Mouse (Mus musculus): Measurements from ENCODE around the gene Lim2. TPM values are rescaled to one million over a fixed set of nuclear protein-coding genes. Genes with fewer than 3 reads are reported as not detected.
"Not testable (repeated sequence)": the region's sequence is repeated elsewhere in the genome, so short reads cannot be mapped to it uniquely, and the experiment has no call there.

Gene Lim2
- polyA plus RNA-seq (2011; ENCODE audit: insufficient read depth, insufficient read length, low replicate concordance, missing spikeins): 1.9 and 2.1 TPM in 2 replicates

DNA sequence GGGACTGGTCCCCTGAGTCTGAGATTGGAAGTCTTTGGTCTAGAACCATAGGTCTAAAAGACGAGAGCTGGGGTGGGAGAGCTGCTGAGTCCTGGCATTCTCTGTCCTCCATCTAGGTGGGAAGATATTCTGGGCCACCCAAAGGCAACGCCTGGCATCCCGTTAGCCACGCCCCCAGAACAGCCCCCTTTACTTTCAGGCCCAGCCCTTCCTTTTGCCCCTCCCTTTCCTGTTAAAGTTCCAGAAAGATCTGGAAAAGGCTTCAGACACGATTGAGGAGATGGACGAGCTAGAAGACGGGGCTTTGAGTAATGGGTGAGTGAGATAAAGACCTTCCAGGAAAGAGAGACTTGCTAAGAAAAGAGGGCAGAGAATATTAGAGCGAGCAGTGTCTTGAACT is at the start of gene Lim2:
TSS of gene Lim2 (plus strand) at position 265 of the 400 bp plus-strand sequence.
- no peak within 1 kb of the TSS for H3K27ac ChIP-seq (ENCODE audit: control insufficient read depth, insufficient read depth, low read depth, low read length, poor library complexity)
- no peak for TF ChIP-seq POLR2A (IDR thresholded peaks at IDR 0.05; ENCODE audit: borderline replicate concordance, control insufficient read depth, low read depth, low read length)
- TF ChIP-seq CTCF (IDR thresholded peaks at IDR 0.05; ENCODE audit: control insufficient read depth, insufficient read depth, low read length): no peak
- no peak within 1 kb of the TSS for H3K4me3 ChIP-seq (replicated peaks; ENCODE audit: control insufficient read depth, low read depth, low read length)
- WGBS: 60% methylated on average over 8 of the region's 8 CpGs
- H3K4me1 ChIP-seq (ENCODE audit: control insufficient read depth, insufficient read depth, low read length): no peaks in the 10 kb centered on the region; the same call in 1 of the 2 replicates

DNA sequence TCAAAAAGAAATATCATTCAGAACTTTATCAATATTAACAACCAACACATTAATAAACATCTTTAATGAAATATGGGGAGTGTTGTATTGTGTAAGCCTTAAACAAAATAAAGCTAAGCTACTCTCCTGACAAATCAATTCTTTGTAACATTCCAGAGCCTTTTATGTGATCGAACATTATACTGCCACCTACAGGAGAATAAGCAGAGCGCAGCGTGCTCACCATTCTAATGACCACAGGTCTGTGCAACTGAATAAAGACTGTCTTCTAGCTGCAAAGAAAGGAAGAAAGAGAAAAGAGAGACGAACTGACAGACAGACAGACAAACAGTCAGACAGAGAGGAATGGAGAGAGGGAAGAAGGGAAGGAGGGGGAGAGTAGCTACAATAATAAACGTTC is 49.2 kb upstream of the Lim2 start:
- TF ChIP-seq POLR2A (IDR thresholded peaks at IDR 0.05; ENCODE audit: borderline replicate concordance, control insufficient read depth, low read depth, low read length): no peak
- TF ChIP-seq CTCF (IDR thresholded peaks at IDR 0.05; ENCODE audit: control insufficient read depth, insufficient read depth, low read length): no peak
- H3K27ac ChIP-seq (ENCODE audit: control insufficient read depth, insufficient read depth, low read depth, low read length, poor library complexity): no peak overlapping the region
- H3K4me1 ChIP-seq (ENCODE audit: control insufficient read depth, insufficient read depth, low read length): no peaks in the 10 kb centered on the region
- H3K4me3 ChIP-seq (replicated peaks; ENCODE audit: control insufficient read depth, low read depth, low read length): no peak overlapping the region
- 10% methylated on average over 5 of the region's 5 CpGs for WGBS

DNA sequence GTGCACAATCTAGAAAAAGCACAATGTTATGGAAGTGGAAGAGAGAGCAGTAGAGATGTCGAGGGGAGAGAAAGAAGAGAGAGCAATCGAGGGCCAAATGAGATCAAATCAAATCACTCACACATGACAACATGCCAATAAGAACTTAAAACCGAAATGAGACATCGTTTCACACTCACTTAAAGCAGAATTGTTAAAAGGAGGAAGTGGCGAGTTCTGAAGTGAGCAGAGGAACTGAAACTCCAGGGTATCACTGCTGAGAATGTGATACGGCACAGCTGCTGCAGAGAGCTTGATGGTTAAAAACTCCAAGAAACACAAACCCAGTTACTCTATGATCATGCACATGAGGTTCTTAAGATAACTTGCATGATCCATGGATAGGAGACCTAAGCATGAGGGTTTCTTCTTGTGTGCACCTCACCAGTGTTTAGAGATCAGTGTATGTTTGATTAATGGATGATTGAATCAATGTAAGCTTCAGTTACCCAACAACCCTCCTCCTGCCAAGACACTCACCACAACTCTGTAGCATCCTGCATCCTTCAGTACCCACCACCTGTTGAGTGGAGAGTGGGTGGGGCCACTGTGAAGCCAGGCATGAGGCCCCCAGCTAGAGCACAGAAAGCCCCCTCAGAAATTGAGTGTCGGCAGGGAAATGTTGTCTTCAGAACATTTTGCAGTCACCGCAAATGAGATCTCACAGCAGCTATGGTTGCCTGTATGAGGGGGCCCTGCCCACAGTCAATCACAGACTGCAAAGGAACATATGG is 34.9 kb upstream of the Lim2 start:
- H3K27ac ChIP-seq (ENCODE audit: control insufficient read depth, insufficient read depth, low read depth, low read length, poor library complexity): peak overlapping the region; percentile 62; the same call in 1 of the 2 replicates
- no peak overlapping the region for H3K4me3 ChIP-seq (replicated peaks; ENCODE audit: control insufficient read depth, low read depth, low read length)
- peaks cover 4% of the 10 kb centered on the region for H3K4me1 ChIP-seq (ENCODE audit: control insufficient read depth, insufficient read depth, low read length)
- WGBS: 15% methylated on average over 8 of the region's 8 CpGs
- no peak for TF ChIP-seq POLR2A (IDR thresholded peaks at IDR 0.05; ENCODE audit: borderline replicate concordance, control insufficient read depth, low read depth, low read length)

DNA sequence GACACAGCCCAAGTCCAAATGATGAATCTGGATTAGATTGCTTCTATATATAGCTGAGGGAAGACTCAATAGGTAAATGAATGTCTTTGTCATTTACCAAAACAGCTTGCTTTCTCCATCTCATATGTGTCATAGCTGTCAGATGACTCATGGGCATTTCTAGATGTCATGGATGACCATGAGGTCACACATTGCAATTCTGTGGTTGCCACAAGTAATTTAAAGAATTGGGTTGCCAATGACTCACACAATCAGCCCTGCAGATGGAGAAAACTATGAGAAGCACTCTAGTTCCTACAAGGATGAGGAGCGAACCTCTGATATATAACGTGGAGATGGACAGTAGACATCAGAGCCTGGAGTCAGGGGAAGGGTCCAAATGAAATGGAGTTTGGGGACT is 28.0 kb upstream of the Lim2 start:
- peaks cover 2% of the 10 kb centered on the region for H3K4me1 ChIP-seq (ENCODE audit: control insufficient read depth, insufficient read depth, low read length)
- TF ChIP-seq POLR2A (IDR thresholded peaks at IDR 0.05; ENCODE audit: borderline replicate concordance, control insufficient read depth, low read depth, low read length) (no peak), CTCF (IDR thresholded peaks at IDR 0.05; ENCODE audit: control insufficient read depth, insufficient read depth, low read length) (no peak)
- H3K4me3 ChIP-seq (replicated peaks; ENCODE audit: control insufficient read depth, low read depth, low read length): no peak overlapping the region
- 84% methylated on average over 2 of the region's 2 CpGs for WGBS
- no peak overlapping the region for H3K27ac ChIP-seq (ENCODE audit: control insufficient read depth, insufficient read depth, low read depth, low read length, poor library complexity)

DNA sequence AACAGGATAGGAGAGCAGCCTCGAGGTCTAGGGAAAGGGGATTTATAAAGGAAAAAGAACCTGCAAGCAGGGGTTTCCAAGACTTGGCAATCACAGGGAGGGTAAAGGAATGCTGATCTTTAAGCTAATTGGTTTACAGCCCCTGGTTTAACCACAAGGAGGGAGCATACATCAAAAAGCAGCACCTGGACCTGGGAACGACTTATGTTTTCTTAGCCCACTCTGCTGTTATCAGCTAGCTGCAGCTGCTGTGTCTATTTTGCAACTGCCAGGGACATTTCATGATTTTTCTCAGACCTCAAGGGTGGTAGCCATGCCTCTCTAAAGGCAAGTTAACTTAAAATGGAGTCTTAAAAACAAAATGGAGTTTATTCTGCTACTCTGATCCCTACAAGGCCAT is 24.8 kb upstream of the Lim2 start:
- WGBS: 29% methylated on average over 2 of the region's 2 CpGs

DNA sequence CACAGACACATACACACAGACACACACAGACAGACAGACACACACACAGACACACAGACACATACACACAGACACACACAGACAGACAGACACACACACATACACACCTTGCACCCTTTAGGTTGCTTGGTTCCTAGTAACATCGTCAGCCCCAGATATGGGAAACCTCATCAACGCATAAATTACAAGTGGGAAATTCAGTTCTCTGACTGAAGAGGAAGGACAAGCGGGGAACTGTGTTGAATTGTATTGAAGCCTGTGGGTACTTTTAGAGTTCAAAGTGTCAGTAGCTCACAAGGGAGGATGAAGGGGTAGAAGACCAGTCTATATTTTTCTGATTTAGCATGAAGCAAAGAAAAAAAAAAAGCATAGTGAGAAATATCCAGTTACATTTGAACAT is 19.9 kb upstream of the Lim2 start:
- Histone ChIP-seq H3K27ac (ENCODE audit: control insufficient read depth, insufficient read depth, low read depth, low read length, poor library complexity) (peak overlapping the region; percentile 84; the same call in 1 of the 2 replicates), H3K4me3 (replicated peaks; ENCODE audit: control insufficient read depth, low read depth, low read length) (no peak overlapping the region), H3K4me1 (ENCODE audit: control insufficient read depth, insufficient read depth, low read length) (peaks cover 5% of the 10 kb centered on the region; the same call in 1 of the 2 replicates)
- TF ChIP-seq POLR2A (IDR thresholded peaks at IDR 0.05; ENCODE audit: borderline replicate concordance, control insufficient read depth, low read depth, low read length) (no peak), CTCF (IDR thresholded peaks at IDR 0.05; ENCODE audit: control insufficient read depth, insufficient read depth, low read length) (no peak)
- 16% methylated on average over 3 of the region's 3 CpGs for WGBS

More for the DNA sequence above, 24.8 kb upstream of the Lim2 start:
- peaks cover 2% of the 10 kb centered on the region; the same call in 1 of the 2 replicates for H3K4me1 ChIP-seq (ENCODE audit: control insufficient read depth, insufficient read depth, low read length)
- H3K4me3 ChIP-seq (replicated peaks; ENCODE audit: control insufficient read depth, low read depth, low read length): no peak overlapping the region
- no peak for TF ChIP-seq POLR2A (IDR thresholded peaks at IDR 0.05; ENCODE audit: borderline replicate concordance, control insufficient read depth, low read depth, low read length)
- no peak for TF ChIP-seq CTCF (IDR thresholded peaks at IDR 0.05; ENCODE audit: control insufficient read depth, insufficient read depth, low read length)
- H3K27ac ChIP-seq (ENCODE audit: control insufficient read depth, insufficient read depth, low read depth, low read length, poor library complexity): no peak overlapping the region

DNA sequence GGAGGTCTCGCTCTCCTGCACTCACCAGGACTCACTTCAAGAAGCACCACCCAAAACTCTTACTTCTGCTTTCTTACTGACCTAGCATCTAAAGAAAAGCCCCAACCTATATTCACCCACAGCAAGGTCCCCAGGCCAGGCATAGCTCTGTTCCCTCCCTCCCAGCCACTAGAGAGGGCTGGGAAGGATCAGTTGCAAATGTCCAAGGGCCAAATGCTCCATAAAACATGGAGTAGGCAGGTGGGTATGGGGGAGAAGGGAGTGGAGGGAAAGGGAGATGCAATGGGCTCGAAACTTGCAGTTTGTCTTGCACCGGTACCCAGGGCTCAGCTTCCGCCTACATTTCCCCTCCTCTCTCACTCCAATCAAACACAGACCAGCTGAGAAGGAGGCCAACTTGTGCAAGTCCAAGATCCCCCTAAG is 19.3 kb upstream of the Lim2 start, which contains the start of gene Siglecg:
TSS of gene Siglecg (plus strand) at position 74 of the 423 bp plus-strand sequence.
- Histone ChIP-seq H3K4me3 (replicated peaks; ENCODE audit: control insufficient read depth, low read depth, low read length) (peak within 1 kb of the TSS; percentile 90), H3K4me1 (ENCODE audit: control insufficient read depth, insufficient read depth, low read length) (peaks cover 5% of the 10 kb centered on the region; the same call in 1 of the 2 replicates), H3K27ac (ENCODE audit: control insufficient read depth, insufficient read depth, low read depth, low read length, poor library complexity) (peak within 1 kb of the TSS; percentile 90)
- TF ChIP-seq POLR2A (IDR thresholded peaks at IDR 0.05; ENCODE audit: borderline replicate concordance, control insufficient read depth, low read depth, low read length): no peak
- no peak for TF ChIP-seq CTCF (IDR thresholded peaks at IDR 0.05; ENCODE audit: control insufficient read depth, insufficient read depth, low read length)
- 9% methylated on average over 4 of the region's 4 CpGs for WGBS

DNA sequence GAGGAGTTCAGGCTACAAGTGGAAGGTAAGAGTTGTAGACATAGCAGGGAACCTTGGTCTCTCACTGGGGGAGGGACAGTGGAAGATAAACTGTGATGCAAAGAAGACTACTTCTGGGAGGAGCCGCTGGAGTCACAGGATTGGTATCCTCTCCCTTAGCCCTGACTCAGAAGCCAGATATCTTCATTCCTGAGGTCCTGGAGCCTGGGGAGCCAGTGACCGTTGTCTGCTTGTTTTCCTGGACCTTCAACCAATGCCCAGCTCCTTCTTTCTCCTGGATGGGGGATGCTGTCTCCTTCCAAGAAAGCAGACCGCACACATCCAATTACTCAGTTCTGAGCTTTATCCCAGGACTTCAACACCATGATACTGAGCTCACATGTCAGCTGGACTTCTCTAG is 18.4 kb upstream of the Lim2 start:
- H3K4me3 ChIP-seq (replicated peaks; ENCODE audit: control insufficient read depth, low read depth, low read length): peak overlapping the region; percentile 42
- peak overlapping the region; percentile 67; the same call in 1 of the 2 replicates for H3K27ac ChIP-seq (ENCODE audit: control insufficient read depth, insufficient read depth, low read depth, low read length, poor library complexity)
- H3K4me1 ChIP-seq (ENCODE audit: control insufficient read depth, insufficient read depth, low read length): peaks cover 5% of the 10 kb centered on the region; the same call in 1 of the 2 replicates
- 66% methylated on average over 3 of the region's 3 CpGs for WGBS
- no peak for TF ChIP-seq CTCF (IDR thresholded peaks at IDR 0.05; ENCODE audit: control insufficient read depth, insufficient read depth, low read length)
- no peak for TF ChIP-seq POLR2A (IDR thresholded peaks at IDR 0.05; ENCODE audit: borderline replicate concordance, control insufficient read depth, low read depth, low read length)

DNA sequence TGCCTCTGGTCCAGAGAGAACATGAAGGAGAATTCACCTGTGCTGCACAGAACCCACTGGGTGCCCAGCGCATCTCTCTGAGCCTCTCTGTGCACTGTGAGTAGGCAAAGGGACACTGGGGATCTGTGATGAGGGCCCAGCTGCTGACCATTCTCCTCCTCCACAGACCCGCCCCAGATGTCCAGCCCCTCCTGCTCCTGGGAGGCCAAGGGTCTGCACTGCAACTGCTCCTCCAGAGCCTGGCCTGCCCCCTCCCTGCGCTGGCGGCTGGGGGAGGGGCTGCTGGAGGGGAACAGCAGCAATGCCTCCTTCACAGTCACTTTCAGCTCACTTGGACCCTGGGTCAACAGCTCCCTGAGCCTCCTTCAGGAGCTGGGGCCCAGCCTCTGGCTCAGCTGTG is 15.7 kb upstream of the Lim2 start:
- H3K27ac ChIP-seq (ENCODE audit: control insufficient read depth, insufficient read depth, low read depth, low read length, poor library complexity); H3K4me1 ChIP-seq (ENCODE audit: control insufficient read depth, insufficient read depth, low read length); H3K4me3 ChIP-seq (replicated peaks; ENCODE audit: control insufficient read depth, low read depth, low read length): not testable (repeated sequence)
- 90% methylated on average over 4 of the region's 4 CpGs for WGBS

Data from bone marrow, adult 2 months (tissue).